Mouse (Mus musculus) CD4-positive, CD25-positive, alpha-beta regulatory T cell, adult 2 months (primary cell): ENCODE results near the gene Celsr3.
A peak's percentile ranks its signal among the peaks of the same experiment; 100 is the strongest.

Experiments used
- DNase-seq: peaks from one replicate; pipeline ENCODE4 v3.0.0-alpha.2; 2012; ENCODE audit warnings: low read depth, low spot score

Celsr3 gene

GRCm38 (mm10) chr9:108854241-108854696 is 28.1 kb downstream of the Celsr3 start:
- DNase-seq = peak; percentile 91

GRCm38 (mm10) chr9:108855335-108855734 is 29.2 kb downstream of the Celsr3 start:
- DNase-seq = no peak

GRCm38 (mm10) chr9:108858792-108859527 is 32.8 kb downstream of the Celsr3 start:
- no peak for DNase-seq
